Mouse (Mus musculus) cerebellum, adult 9-11 months (tissue): Measurements from ENCODE around the gene Xrcc6.

Experiments
- DNase-seq: peaks from one replicate; pipeline ENCODE4 v3.0.0; 2022

Gene Xrcc6

GRCm38 (mm10) chr15:81987646-81988045 is at the start of gene Xrcc6:
Gene Xrcc6 (plus strand): TSS chr15:81987835.
- DNase-seq, result no peak

- peak; percentile 78 for DNase-seq
Observed at GRCm38 (mm10) chr15:81938246-81938645, 49.4 kb upstream of the Xrcc6 start.

- no peak for DNase-seq
Observed at GRCm38 (mm10) chr15:81939157-81939715, 48.4 kb upstream of the Xrcc6 start.

- DNase-seq, result no peak
Observed at GRCm38 (mm10) chr15:81939774-81940173, 47.9 kb upstream of the Xrcc6 start.

- DNase-seq, result no peak
Observed at GRCm38 (mm10) chr15:81940219-81940618, 47.4 kb upstream of the Xrcc6 start.

GRCm38 (mm10) chr15:81941010-81941409 is 46.6 kb upstream of the Xrcc6 start:
- no peak for DNase-seq

GRCm38 (mm10) chr15:81943176-81943749 is 44.4 kb upstream of the Xrcc6 start:
- DNase-seq, result peak; percentile 19

GRCm38 (mm10) chr15:81949076-81949475 is 38.6 kb upstream of the Xrcc6 start:
- peak; percentile 32 for DNase-seq

- peak; percentile 15 for DNase-seq
Observed at GRCm38 (mm10) chr15:81949476-81950131, 38.0 kb upstream of the Xrcc6 start.

- DNase-seq, result no peak
Observed at GRCm38 (mm10) chr15:81950716-81951115, 36.9 kb upstream of the Xrcc6 start.

- DNase-seq, result peak; percentile 21
Observed at GRCm38 (mm10) chr15:81951159-81951558, 36.5 kb upstream of the Xrcc6 start.

- peak; percentile 44 for DNase-seq
Observed at GRCm38 (mm10) chr15:81952310-81952709, 35.3 kb upstream of the Xrcc6 start.

GRCm38 (mm10) chr15:81954151-81954583 is 33.5 kb upstream of the Xrcc6 start:
- DNase-seq, result peak; percentile 68

GRCm38 (mm10) chr15:81954716-81955115 is 32.9 kb upstream of the Xrcc6 start:
- DNase-seq, result no peak

GRCm38 (mm10) chr15:81955414-81955813 is 32.2 kb upstream of the Xrcc6 start:
- peak; percentile 31 for DNase-seq

- DNase-seq, result peak; percentile 62
Observed at GRCm38 (mm10) chr15:81956457-81956856, 31.2 kb upstream of the Xrcc6 start.

GRCm38 (mm10) chr15:81957598-81957997 is 30.0 kb upstream of the Xrcc6 start:
- no peak for DNase-seq

- peak; percentile 16 for DNase-seq
Observed at GRCm38 (mm10) chr15:81958906-81959305, 28.7 kb upstream of the Xrcc6 start.

GRCm38 (mm10) chr15:81960171-81961077 is 27.2 kb upstream of the Xrcc6 start, which contains the start of gene Pmm1:
Gene Pmm1 (minus strand): TSS chr15:81960930.
- DNase-seq, result peak; percentile 99

- no peak for DNase-seq
Observed at GRCm38 (mm10) chr15:81961078-81961451, 26.6 kb upstream of the Xrcc6 start.

GRCm38 (mm10) chr15:81964262-81964661 is 23.4 kb upstream of the Xrcc6 start:
- DNase-seq, result no peak

GRCm38 (mm10) chr15:81964980-81965545 is 22.6 kb upstream of the Xrcc6 start:
- DNase-seq, result no peak
